Mouse (Mus musculus) heart, adult 2 months (tissue): Measurements from ENCODE around the gene Zrsr2. TPM values are rescaled to one million over a fixed set of nuclear protein-coding genes. Genes with fewer than 3 reads are reported as not detected.
A peak's percentile ranks its signal among the peaks of the same experiment; 100 is the strongest.

Experiments
- DNase-seq, 2 experiments: peaks; one replicate each; pipeline ENCODE4 v3.0.0; 2021
- H3K27ac ChIP-seq: fragments of 200-600 bp; 2 replicates; pipeline ENCODE4 v1.8.1; 2022
- H3K27me3 ChIP-seq: fragments of 200-500 bp; 2 replicates; pipeline ENCODE4 v1.6.1; 2012; ENCODE audit warnings: mild to moderate bottlenecking, low read length, inconsistent platforms, mixed read lengths; ENCODE audit not compliant: control insufficient read depth, insufficient read depth
- H3K36me3 ChIP-seq: fragments of 200-500 bp; 2 replicates; pipeline ENCODE4 v1.6.1; 2012; ENCODE audit warnings: low read length, inconsistent platforms; ENCODE audit not compliant: control insufficient read depth, insufficient read depth
- H3K4me1 ChIP-seq: fragments of 200-500 bp; 2 replicates; pipeline ENCODE4 v1.6.1; 2011; ENCODE audit warnings: low read length; ENCODE audit not compliant: control insufficient read depth, insufficient read depth
- H3K4me3 ChIP-seq: fragments of 200-600 bp; 2 replicates; pipeline ENCODE4 v1.8.1; 2022
- H3K79me2 ChIP-seq: fragments of 200-500 bp; replicated peaks from 2 replicates; pipeline ENCODE4 v1.6.1; 2012; ENCODE audit warnings: mild to moderate bottlenecking, inconsistent platforms, low read length, moderate library complexity, mixed read lengths; ENCODE audit not compliant: control insufficient read depth, insufficient read depth
- H3K9ac ChIP-seq: fragments of 200-500 bp; 2 replicates; pipeline ENCODE4 v1.6.1; 2012; ENCODE audit warnings: low read depth, mild to moderate bottlenecking, control low read depth, inconsistent platforms, low read length, mixed read lengths
- CTCF ChIP-seq: fragments of 200-600 bp; IDR thresholded peaks from 2 replicates; pipeline ENCODE4 v1.8.1; 2022; ENCODE audit warnings: antibody characterized with exemption, mild to moderate bottlenecking, moderate library complexity
- EP300 ChIP-seq: fragments of 200-500 bp; IDR thresholded peaks from 2 replicates; pipeline ENCODE4 v1.6.1; 2011; ENCODE audit warnings: low read depth, low read length, control low read depth; ENCODE audit not compliant: insufficient read depth
- POLR2A ChIP-seq: fragments of 200-500 bp; IDR thresholded peaks from 2 replicates; pipeline ENCODE4 v1.6.1; 2011; ENCODE audit warnings: mild to moderate bottlenecking, low read depth, low read length, control low read depth; ENCODE audit not compliant: insufficient read depth
- WGBS: fragments of 180-500 bp; shearing (Covaris S2); methylation state at CpG from one replicate; pipeline ENCODE4 v1.1.7; 2018; 5-methylcytosine and 5-hydroxymethylcytosine counted together
- intact Hi-C: fragments of 180-260 bp; cut with DNase I; formaldehyde crosslinking; loops from one replicate; pipeline ENCODE4 v1.15.1; 2025
- polyA plus RNA-seq: library from polyadenylated mRNA; depleted of rRNA; stranded (reverse); fragments of >200 nt; gene quantifications from 2 replicates; pipeline ENCODE4 v1.2.3, GENCODE M21; 2012
- total RNA-seq, 2 experiments: library from RNA; stranded (reverse); gene quantifications; 2 replicates each; pipeline ENCODE4 v1.2.3; 2021

The Zrsr2 gene
- total and polyA plus RNA-seq, 3 experiments, result 3.6 to 12.9 (median 7.9) TPM

- Histone ChIP-seq H3K36me3 (no peaks in the 10 kb centered on the region), H3K4me1 (no peaks in the 10 kb centered on the region), H3K27ac (no peak overlapping the region), H3K79me2 (no peaks in the 10 kb centered on the region), H3K27me3 (no peaks in the 10 kb centered on the region), H3K9ac (no peak overlapping the region), H3K4me3 (no peak overlapping the region)
- intact Hi-C loops, result no loop called here
- TF ChIP-seq CTCF, result no peak
- TF ChIP-seq EP300, result no peak
- no peak for TF ChIP-seq POLR2A
- DNase-seq, result peak; percentile 46 to 61
- 68% methylated on average over 6 of the region's 6 CpGs for WGBS
These were observed 19.9 kb downstream of the Zrsr2 start for GRCm38 (mm10) chrX:163938587-163938986.

GRCm38 (mm10) chrX:163934731-163935130, 23.7 kb downstream of the Zrsr2 start:
- DNase-seq, result no peak
- H3K27ac ChIP-seq, result no peak overlapping the region
- intact Hi-C loops, result no loop called here
- no peak overlapping the region for H3K9ac ChIP-seq
- 73% methylated on average over 8 of the region's 8 CpGs for WGBS
- H3K36me3 ChIP-seq, result no peaks in the 10 kb centered on the region
- no peaks in the 10 kb centered on the region for H3K27me3 ChIP-seq
- H3K4me1 ChIP-seq, result no peaks in the 10 kb centered on the region
- TF ChIP-seq CTCF (no peak), POLR2A (no peak), EP300 (no peak)
- H3K4me3 ChIP-seq, result no peak overlapping the region
- no peaks in the 10 kb centered on the region for H3K79me2 ChIP-seq

GRCm38 (mm10) chrX:163929550-163929949, 28.9 kb downstream of the Zrsr2 start:
- TF ChIP-seq POLR2A (no peak), EP300 (no peak), CTCF (no peak)
- Histone ChIP-seq H3K27ac (no peak overlapping the region), H3K79me2 (no peaks in the 10 kb centered on the region), H3K27me3 (no peaks in the 10 kb centered on the region), H3K9ac (no peak overlapping the region), H3K36me3 (no peaks in the 10 kb centered on the region), H3K4me3 (no peak overlapping the region), H3K4me1 (no peaks in the 10 kb centered on the region)
- no peak for DNase-seq
- intact Hi-C loops, result no loop called here

DNA sequence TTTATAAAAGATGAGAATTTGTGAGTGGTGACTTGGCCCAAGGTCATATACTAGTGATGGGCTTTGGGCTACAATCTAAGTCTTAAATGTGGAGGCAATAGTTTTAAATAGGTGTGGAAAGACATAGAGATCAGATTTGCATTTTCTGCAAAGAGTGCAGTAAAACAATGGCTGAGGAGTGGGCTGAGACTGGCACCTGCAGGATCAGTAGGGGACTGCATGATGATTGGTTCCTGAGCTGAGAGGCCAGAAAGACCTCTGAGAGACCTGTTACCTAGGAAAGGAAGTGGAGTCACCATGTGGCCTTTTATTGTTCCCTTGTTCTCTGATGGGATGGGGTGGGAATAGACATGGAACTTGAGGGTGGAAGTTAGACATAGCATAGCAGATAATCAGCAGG, 45.7 kb downstream of the Zrsr2 start:
- H3K27me3 ChIP-seq, result no peaks in the 10 kb centered on the region
- H3K36me3 ChIP-seq, result no peaks in the 10 kb centered on the region
- no peak overlapping the region for H3K27ac ChIP-seq
- H3K4me3 ChIP-seq, result no peak overlapping the region
- no peak overlapping the region for H3K9ac ChIP-seq
- no peak for DNase-seq
- no peak for TF ChIP-seq EP300
- peak; percentile 51 for TF ChIP-seq CTCF
- TF ChIP-seq POLR2A, result no peak
- intact Hi-C loops, result no loop called here
- H3K79me2 ChIP-seq, result no peaks in the 10 kb centered on the region
- no peaks in the 10 kb centered on the region for H3K4me1 ChIP-seq

- TF ChIP-seq CTCF, result peak; percentile 38
- TF ChIP-seq POLR2A, result no peak
- Histone ChIP-seq H3K27me3 (no peaks in the 10 kb centered on the region), H3K9ac (peak overlapping the region; percentile 74), H3K4me1 (no peaks in the 10 kb centered on the region), H3K27ac (peak overlapping the region; percentile 71), H3K36me3 (no peaks in the 10 kb centered on the region), H3K79me2 (no peaks in the 10 kb centered on the region), H3K4me3 (peak overlapping the region; percentile 69)
- 10% methylated on average over 32 of the region's 34 CpGs for WGBS
- intact Hi-C loops, result loop anchor here (5.0 kb wide), 2 partner anchors 82 to 168 kb away; partner anchors contain the start of gene Siah1b
- DNase-seq, result peak in 1 of 2 experiments; percentile 60
These were observed 49.1 kb downstream of the Zrsr2 start for GRCm38 (mm10) chrX:163909381-163909780.

- peak within 1 kb of the TSS; percentile 78 for H3K9ac ChIP-seq
- TF ChIP-seq POLR2A (peak; percentile 76), EP300 (no peak), CTCF (peak; percentile 42)
- H3K27me3 ChIP-seq, result no peaks in the 10 kb centered on the region
- peak within 1 kb of the TSS; percentile 69 for H3K4me3 ChIP-seq
- no peaks in the 10 kb centered on the region for H3K36me3 ChIP-seq
- DNase-seq, result peak; percentile 94 to 97
- intact Hi-C loops, result loop anchor here (1.0 to 5.0 kb wide), 3 partner anchors 50 to 169 kb away; partner anchors contain the start of genes Siah1b and Zrsr2
- H3K79me2 ChIP-seq, result no peaks in the 10 kb centered on the region
- H3K27ac ChIP-seq, result peak within 1 kb of the TSS; percentile 71
- 18% methylated on average over 64 of the region's 80 CpGs for WGBS
- H3K4me1 ChIP-seq, result no peaks in the 10 kb centered on the region
These were observed 49.9 kb downstream of the Zrsr2 start, which contains the start of gene Ap1s2 for GRCm38 (mm10) chrX:163908337-163909250. Ap1s2 (plus strand) TSS chrX:163909017.
